Mouse (Mus musculus): Measurements from ENCODE around the gene Eml1.
A peak's percentile ranks its signal among the peaks of the same experiment; 100 is the strongest.

- TF ChIP-seq CTCF (IDR thresholded peaks at IDR 0.05; ENCODE audit: extremely low read depth, insufficient read depth, low read length) = peak; percentile 85
- no peak for TF ChIP-seq POLR2A (IDR thresholded peaks at IDR 0.05; ENCODE audit: extremely low read depth, insufficient read depth, low read length)
Observed at GRCm38 (mm10) chr12:108541088-108541487, 170.3 kb downstream of the Eml1 start.

All from cortical plate, adult 2 months (tissue).